Mouse (Mus musculus) liver, postnatal 0 days (tissue): Measurements from ENCODE around the gene Gm8138. TPM values are rescaled to one million over a fixed set of nuclear protein-coding genes. Genes with fewer than 3 reads are reported as not detected.
"Not testable (repeated sequence)": the region's sequence is repeated elsewhere in the genome, so short reads cannot be mapped to it uniquely, and the experiment has no call there.

Experiments
- ATAC-seq: fragments of 200-750 bp; cut with Nextera tagmentation; 2 replicates; pipeline ENCODE4 v1.8.0; 2017; ENCODE audit warnings: mild to moderate bottlenecking, moderate library complexity
- DNase-seq: peaks from one replicate; pipeline ENCODE4 v3.0.0-alpha.2; 2016
- H3K27ac ChIP-seq: fragments of 300-500 bp; sonication (generic); 2 replicates; pipeline ENCODE4 v1.5.1; 2014; ENCODE audit warnings: antibody characterized with exemption, moderate library complexity, mild to moderate bottlenecking, low read depth
- H3K27me3 ChIP-seq: fragments of 300-500 bp; sonication (generic); 2 replicates; pipeline ENCODE4 v1.6.1; 2014; ENCODE audit warnings: low read length, control low read depth, mixed read lengths; ENCODE audit not compliant: insufficient read depth
- H3K36me3 ChIP-seq: fragments of 300-500 bp; sonication (generic); replicated peaks from 2 replicates; pipeline ENCODE4 v1.6.1; 2014; ENCODE audit warnings: mild to moderate bottlenecking, control low read depth, low read length, moderate library complexity, mixed read lengths; ENCODE audit not compliant: insufficient read depth
- H3K4me1 ChIP-seq: fragments of 300-500 bp; sonication (generic); 2 replicates; pipeline ENCODE4 v1.6.1; 2014; ENCODE audit warnings: antibody characterized with exemption, mild to moderate bottlenecking, control low read depth; ENCODE audit not compliant: insufficient read depth
- H3K4me2 ChIP-seq: fragments of 300-500 bp; sonication (generic); 2 replicates; pipeline ENCODE4 v1.6.1; 2014; ENCODE audit warnings: low read depth, mild to moderate bottlenecking, low read length, moderate library complexity, mixed read lengths
- H3K4me3 ChIP-seq: fragments of 300-500 bp; sonication (generic); 2 replicates; pipeline ENCODE4 v1.5.1; 2014; ENCODE audit warnings: low read depth, low read length
- H3K9ac ChIP-seq: fragments of 300-500 bp; sonication (generic); replicated peaks from 2 replicates; pipeline ENCODE4 v1.6.1; 2014; ENCODE audit warnings: mild to moderate bottlenecking, moderate library complexity
- H3K9me3 ChIP-seq: fragments of 300-500 bp; sonication (generic); 2 replicates; pipeline ENCODE4 v1.6.1; 2016; ENCODE audit warnings: mild to moderate bottlenecking, control low read depth, low read length, mixed read lengths
- WGBS: fragments of 180-500 bp; shearing (Covaris S2); extraction: QIAGEN DNeasy Blood & Tissue Kit; methylation state at CpG from one replicate; pipeline ENCODE4 v1.1.7; 2014; ENCODE audit not compliant: insufficient replicate concordance; 5-methylcytosine and 5-hydroxymethylcytosine counted together
- polyA plus RNA-seq: library from polyadenylated mRNA; unstranded; fragments of >200 nt; fragmentation: Nextera tagmentation; extraction: Ambion mirVana; gene quantifications from 2 replicates; pipeline ENCODE4 v1.2.1, GENCODE M21; 2015

Gene Gm8138
- polyA plus RNA-seq: not detected in 2 replicates

GRCm38 (mm10) chr14:43416250-43416649, at the start of gene Gm8138:
Gene Gm8138, minus strand, starts transcription at chr14:43416350.
- not testable (repeated sequence) for H3K36me3 ChIP-seq, H3K9me3 ChIP-seq, H3K9ac ChIP-seq, ATAC-seq, DNase-seq, H3K27me3 ChIP-seq, H3K4me3 ChIP-seq, H3K4me1 ChIP-seq, H3K27ac ChIP-seq, H3K4me2 ChIP-seq
- no CpG with 5 or more reads among the region's 3 CpGs for WGBS

- H3K27ac ChIP-seq, ATAC-seq, H3K36me3 ChIP-seq, DNase-seq, H3K9ac ChIP-seq, H3K4me1 ChIP-seq, H3K9me3 ChIP-seq, H3K4me3 ChIP-seq, H3K4me2 ChIP-seq, H3K27me3 ChIP-seq: not testable (repeated sequence)
- 75% methylated on average over 11 of the region's 11 CpGs for WGBS
Observed at GRCm38 (mm10) chr14:43361713-43362112, 54.4 kb downstream of the Gm8138 start.

Other genes with a start within 250 kb of the Gm8138 start
- not detected in 2 replicates for gene Gm7233, start 236.5 kb downstream of the Gm8138 start, polyA plus RNA-seq
- gene Gm8122, start 181.0 kb downstream of the Gm8138 start, polyA plus RNA-seq: not detected in 2 replicates
- gene Gm8126, start 157.7 kb downstream of the Gm8138 start, polyA plus RNA-seq: not detected in 2 replicates
- not detected in 2 replicates for gene Gm9732, start 141.3 kb downstream of the Gm8138 start, polyA plus RNA-seq
- gene Gm8127, start 122.5 kb downstream of the Gm8138 start, polyA plus RNA-seq: not detected in 2 replicates
- gene 1700001F09Rik, start 68.5 kb downstream of the Gm8138 start, polyA plus RNA-seq: not detected in 2 replicates
- not detected in 2 replicates for gene Gm5799, start 127.2 kb upstream of the Gm8138 start, polyA plus RNA-seq
- not detected in 2 replicates for gene Gm17654, start 162.8 kb upstream of the Gm8138 start, polyA plus RNA-seq
- gene Gm10375, start 191.7 kb upstream of the Gm8138 start, polyA plus RNA-seq: not detected in 2 replicates